Mouse (Mus musculus) cerebellum, adult 18-20 months (tissue): Measurements from ENCODE around the gene Itpr2.

Experiments
- DNase-seq, 2 experiments: peaks; one replicate each; pipeline ENCODE4 v3.0.0; 2021

Itpr2 gene

DNA sequence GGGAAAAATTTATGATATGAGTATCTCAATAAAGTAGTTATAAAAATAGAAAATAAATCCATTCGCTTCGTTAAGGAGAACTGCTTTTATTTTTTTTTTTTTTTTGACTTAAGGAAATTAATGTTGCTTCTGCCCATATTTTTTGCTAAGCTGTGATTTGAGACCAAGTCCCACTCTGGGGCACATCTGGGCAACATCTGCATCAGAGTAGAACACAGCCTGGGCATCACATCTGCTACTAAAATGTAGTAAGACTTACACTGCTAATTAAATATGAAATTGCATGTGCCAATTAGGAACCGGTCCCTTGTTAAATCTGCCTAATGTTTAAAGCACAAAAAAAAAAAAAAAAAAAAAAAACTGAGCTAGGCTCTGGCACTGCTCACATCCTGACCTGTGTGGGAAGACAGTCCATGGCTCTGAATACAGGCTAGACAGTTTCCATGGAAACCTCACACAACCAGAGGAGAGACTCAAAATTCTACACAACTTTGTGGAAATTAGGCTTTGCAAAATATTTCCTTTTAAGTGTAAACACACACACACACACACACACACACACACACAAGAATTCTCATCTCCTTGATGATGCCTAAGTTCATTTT is 247.7 kb downstream of the Itpr2 start:
- DNase-seq = no peak

GRCm38 (mm10) chr6:146249096-146249495 is 252.9 kb downstream of the Itpr2 start:
- DNase-seq = no peak

DNA sequence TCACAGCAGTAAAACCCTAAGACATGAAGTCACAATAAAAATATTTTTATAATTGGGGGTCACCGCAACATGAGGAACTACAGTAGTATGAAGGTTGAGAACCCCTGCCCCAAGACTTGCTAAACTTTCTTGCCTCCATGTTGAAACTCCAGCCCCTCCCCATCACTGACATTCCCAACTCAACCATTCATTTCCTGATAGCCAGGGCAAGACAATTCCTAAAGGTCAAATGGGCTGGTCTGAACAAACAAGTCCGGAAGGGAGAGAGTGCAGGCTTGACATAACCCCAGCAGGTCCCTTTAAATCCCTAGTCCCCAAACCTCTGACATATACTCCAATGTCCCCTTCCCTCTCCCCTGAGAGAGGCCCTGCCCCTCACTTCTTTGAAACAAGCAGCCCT is 253.7 kb downstream of the Itpr2 start:
- no peak for DNase-seq

- no peak for DNase-seq
Measured at GRCm38 (mm10) chr6:146247906-146248305, 254.1 kb downstream of the Itpr2 start.

GRCm38 (mm10) chr6:146246368-146246767 is 255.7 kb downstream of the Itpr2 start:
- DNase-seq = no peak

GRCm38 (mm10) chr6:146245888-146246287 is 256.1 kb downstream of the Itpr2 start:
- no peak for DNase-seq

DNA sequence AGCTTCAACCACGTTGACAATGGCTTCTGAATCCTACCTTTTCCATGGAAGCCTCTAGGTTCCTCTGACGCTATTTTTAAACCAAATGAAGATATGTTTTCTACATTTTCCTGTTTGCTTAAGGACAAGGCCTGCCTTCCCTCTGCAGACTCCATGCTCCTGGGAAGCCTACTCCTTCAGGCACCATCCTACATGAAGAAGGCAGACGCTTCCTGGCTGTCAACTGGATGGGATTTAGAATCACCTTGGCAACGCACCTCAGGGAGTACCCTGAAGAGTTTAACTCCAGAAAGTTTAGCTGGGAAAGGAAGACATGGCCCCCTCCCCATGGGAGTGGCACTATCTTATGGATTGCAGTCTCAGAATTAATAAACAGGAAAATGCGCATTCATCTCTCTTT is 259.0 kb downstream of the Itpr2 start:
- DNase-seq = no peak

DNA sequence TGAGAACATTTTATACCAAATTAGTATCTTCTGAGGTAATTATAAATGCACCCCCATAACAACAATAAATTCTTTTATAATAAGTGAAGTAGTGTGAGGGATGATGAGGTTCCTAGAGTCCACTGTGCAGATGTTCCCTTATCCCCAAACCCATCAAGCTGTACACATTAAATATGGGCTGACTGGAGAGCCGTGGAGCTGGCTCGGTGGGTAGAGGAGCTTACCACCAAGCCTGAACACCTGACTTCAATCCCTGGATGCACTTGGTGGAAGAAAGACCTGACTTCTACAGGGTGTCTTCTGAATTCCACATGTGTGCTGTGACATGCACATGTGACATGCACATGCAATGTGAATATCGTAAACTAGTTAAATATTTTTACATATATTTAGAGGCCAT is 260.7 kb downstream of the Itpr2 start:
- no peak for DNase-seq

DNA sequence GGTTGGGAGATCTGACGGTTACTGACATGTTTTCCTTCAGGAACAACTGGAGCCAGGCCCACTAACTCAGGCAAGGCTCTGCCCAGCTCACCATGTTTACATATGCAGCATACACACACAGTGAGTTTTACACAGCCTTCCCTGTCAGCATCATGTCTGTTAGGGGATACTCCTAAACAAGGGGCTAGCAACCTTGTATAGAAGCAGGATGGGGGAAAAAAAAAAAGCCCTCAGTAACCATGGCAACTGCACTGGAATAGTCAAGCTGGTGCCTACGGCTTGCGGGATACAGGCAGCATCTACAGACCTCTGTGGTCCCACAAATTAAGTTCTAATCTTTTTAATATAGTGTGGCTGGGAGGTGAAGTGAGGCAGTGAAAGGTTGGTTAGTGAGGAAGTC is 266.9 kb downstream of the Itpr2 start:
- no peak for DNase-seq

DNA sequence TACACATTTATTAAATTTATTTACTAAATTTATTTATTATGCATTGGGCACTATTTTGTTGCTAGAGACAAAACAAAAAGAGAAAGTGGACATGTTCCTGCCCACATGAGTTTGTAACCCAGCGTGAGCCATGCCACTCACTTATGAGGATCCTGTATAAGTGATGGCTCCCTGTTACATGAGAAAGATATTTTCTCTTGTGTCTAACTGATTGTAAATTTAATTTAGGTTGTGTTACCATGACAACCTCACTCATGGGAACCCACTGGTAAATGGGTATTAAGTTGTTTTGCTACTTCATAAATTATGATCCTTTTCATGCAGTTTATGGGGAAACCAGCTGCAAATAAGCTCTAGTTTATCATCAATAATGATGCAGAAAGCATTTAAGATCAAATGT is 267.6 kb downstream of the Itpr2 start:
- no peak for DNase-seq

DNA sequence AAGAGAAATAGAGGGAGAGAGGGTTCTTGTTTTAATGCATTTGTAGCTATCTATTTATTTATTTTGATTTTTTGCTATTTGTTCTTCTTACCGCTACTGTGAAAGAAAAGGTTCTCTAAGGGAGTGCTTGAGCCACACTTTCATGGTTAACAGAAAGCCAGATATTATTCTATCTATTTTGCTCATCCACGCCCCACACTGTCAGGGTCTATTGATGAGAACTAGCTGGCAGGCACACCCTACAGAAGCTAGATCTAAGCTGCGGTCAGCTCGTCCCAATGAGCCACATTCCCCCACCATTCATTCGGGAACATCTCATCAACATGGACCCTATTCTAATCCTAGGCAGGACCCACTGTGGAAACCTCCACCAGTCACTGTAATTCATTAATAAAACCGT is 271.1 kb downstream of the Itpr2 start:
- no peak for DNase-seq

DNA sequence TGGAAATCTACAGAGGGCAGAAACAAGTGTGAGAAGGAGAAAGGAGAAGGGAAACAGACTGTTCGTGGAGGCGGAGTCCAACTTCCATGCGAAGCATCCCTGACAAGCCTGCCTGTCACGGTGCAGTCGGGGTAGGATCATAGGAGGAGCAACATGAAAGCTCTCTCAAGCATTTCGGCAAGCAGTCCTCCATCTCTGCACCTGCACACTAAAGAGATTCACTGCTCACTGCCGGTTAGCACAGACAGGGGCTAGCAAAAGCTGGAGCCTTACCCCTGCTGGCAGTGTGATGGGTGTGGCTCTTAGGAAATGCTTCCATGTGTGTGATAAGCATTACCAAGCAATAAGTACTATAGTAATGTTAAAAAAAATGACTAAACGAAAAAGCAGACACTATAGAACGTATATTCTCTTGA is 271.6 kb downstream of the Itpr2 start:
- no peak for DNase-seq

- no peak for DNase-seq
Measured at GRCm38 (mm10) chr6:146229967-146230366, 272.1 kb downstream of the Itpr2 start.

GRCm38 (mm10) chr6:146229519-146229918 is 272.5 kb downstream of the Itpr2 start:
- no peak for DNase-seq

GRCm38 (mm10) chr6:146228048-146228447 is 274.0 kb downstream of the Itpr2 start:
- no peak for DNase-seq

- no peak for DNase-seq
Measured at GRCm38 (mm10) chr6:146222403-146223063, 279.5 kb downstream of the Itpr2 start.

- DNase-seq = no peak
Measured at GRCm38 (mm10) chr6:146221371-146222336, 280.4 kb downstream of the Itpr2 start.

DNA sequence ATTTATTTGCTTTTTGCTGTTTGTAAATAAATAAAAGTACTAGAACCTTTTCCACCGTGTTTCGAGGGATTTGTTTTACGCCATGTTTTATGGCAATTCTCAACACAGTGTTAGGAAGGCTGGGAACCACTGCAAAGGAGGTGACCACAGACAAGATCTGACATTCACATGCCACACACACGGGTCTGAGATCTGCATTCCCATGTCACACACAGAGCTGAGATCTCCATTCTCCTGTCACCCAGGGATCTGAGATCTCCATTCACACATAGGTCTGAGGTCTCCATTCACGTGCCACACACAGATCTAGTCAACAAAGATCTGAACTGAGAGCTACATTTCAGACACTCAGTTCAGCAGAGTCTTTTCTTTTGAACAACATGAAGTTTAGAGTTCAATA is 282.0 kb downstream of the Itpr2 start:
- no peak for DNase-seq

GRCm38 (mm10) chr6:146219534-146219933 is 282.5 kb downstream of the Itpr2 start:
- no peak for DNase-seq

DNA sequence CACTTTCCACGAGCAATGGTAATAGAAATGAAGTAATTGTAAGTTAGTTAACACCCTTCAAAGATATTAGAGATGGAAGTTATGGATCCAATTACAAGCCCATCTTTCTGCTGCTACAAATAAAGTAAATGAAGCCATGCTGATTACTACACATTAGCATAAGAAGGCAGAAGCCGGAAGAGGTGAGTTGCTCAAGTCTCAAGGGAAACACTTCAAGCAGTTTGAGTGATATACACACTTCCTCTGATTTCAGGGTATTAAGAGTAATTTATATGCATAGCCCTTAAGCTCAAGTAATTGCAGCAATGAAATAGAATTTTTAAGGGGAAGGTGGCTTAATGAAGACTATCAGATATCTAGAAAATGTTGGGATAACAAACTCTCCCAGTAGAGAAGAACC is 286.7 kb downstream of the Itpr2 start:
- DNase-seq = no peak

- DNase-seq = no peak
Measured at GRCm38 (mm10) chr6:146212339-146212738, 289.7 kb downstream of the Itpr2 start.

GRCm38 (mm10) chr6:146211233-146211632 is 290.8 kb downstream of the Itpr2 start:
- no peak for DNase-seq

DNA sequence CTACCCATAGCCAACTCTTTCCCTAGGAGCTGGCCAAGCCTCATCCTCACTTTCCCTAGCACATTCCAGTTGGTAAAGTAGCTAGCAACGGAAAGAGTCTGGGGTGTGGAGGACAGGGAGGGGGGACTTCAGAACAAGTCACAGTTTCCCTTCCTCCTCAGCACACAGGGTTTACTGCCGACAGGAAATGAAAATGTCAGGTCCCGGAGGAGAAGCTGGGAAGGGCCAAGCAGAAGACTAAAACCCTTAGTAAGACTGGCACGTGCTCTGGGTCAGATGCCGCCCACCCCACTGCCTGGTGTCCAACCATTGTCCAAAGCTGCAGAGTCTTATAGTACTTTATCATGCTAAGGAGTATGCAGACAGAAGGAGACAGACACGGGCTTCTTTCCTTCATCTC is 293.0 kb downstream of the Itpr2 start:
- DNase-seq = no peak
